Mouse (Mus musculus) retina, postnatal 7 days (tissue): Measurements from ENCODE around the gene Trp63.

Experiments used
- DNase-seq: peaks from one replicate; pipeline ENCODE4 v3.0.0-alpha.2; 2012; ENCODE audit warnings: low read depth, low spot score

Gene Trp63

GRCm38 (mm10) chr16:25779964-25780363, 96.4 kb downstream of the Trp63 start:
- no peak for DNase-seq

- DNase-seq, result no peak
Measured at GRCm38 (mm10) chr16:25784246-25784645, 100.7 kb downstream of the Trp63 start.

- DNase-seq, result no peak
Measured at GRCm38 (mm10) chr16:25786457-25786856, 102.9 kb downstream of the Trp63 start.

GRCm38 (mm10) chr16:25792640-25793266, 109.2 kb downstream of the Trp63 start:
- no peak for DNase-seq

GRCm38 (mm10) chr16:25797732-25798294, 114.2 kb downstream of the Trp63 start:
- no peak for DNase-seq

- DNase-seq, result no peak
Measured at GRCm38 (mm10) chr16:25799618-25800017, 116.1 kb downstream of the Trp63 start.

- no peak for DNase-seq
Measured at GRCm38 (mm10) chr16:25804955-25805354, 121.4 kb downstream of the Trp63 start.

GRCm38 (mm10) chr16:25807116-25807515, 123.6 kb downstream of the Trp63 start:
- DNase-seq, result no peak

- no peak for DNase-seq
Measured at GRCm38 (mm10) chr16:25817753-25818624, 134.4 kb downstream of the Trp63 start.

- no peak for DNase-seq
Measured at GRCm38 (mm10) chr16:25826016-25826415, 142.5 kb downstream of the Trp63 start.

- DNase-seq, result no peak
Measured at GRCm38 (mm10) chr16:25832576-25832975, 149.0 kb downstream of the Trp63 start.

GRCm38 (mm10) chr16:25835301-25835700, 151.7 kb downstream of the Trp63 start:
- DNase-seq, result no peak

- DNase-seq, result no peak
Measured at GRCm38 (mm10) chr16:25835723-25836122, 152.2 kb downstream of the Trp63 start.

GRCm38 (mm10) chr16:25842996-25843395, 159.4 kb downstream of the Trp63 start:
- DNase-seq, result no peak

- DNase-seq, result no peak
Measured at GRCm38 (mm10) chr16:25843625-25844024, 160.1 kb downstream of the Trp63 start.

- DNase-seq, result no peak
Measured at GRCm38 (mm10) chr16:25846611-25847010, 163.0 kb downstream of the Trp63 start.

- DNase-seq, result no peak
Measured at GRCm38 (mm10) chr16:25848474-25848873, 164.9 kb downstream of the Trp63 start.

GRCm38 (mm10) chr16:25849593-25850464, 166.3 kb downstream of the Trp63 start:
- no peak for DNase-seq

GRCm38 (mm10) chr16:25860731-25861505, 177.4 kb downstream of the Trp63 start:
- no peak for DNase-seq

- no peak for DNase-seq
Measured at GRCm38 (mm10) chr16:25865096-25865869, 181.7 kb downstream of the Trp63 start.
